Mouse (Mus musculus): ENCODE results near the gene Kazn.

DNA sequence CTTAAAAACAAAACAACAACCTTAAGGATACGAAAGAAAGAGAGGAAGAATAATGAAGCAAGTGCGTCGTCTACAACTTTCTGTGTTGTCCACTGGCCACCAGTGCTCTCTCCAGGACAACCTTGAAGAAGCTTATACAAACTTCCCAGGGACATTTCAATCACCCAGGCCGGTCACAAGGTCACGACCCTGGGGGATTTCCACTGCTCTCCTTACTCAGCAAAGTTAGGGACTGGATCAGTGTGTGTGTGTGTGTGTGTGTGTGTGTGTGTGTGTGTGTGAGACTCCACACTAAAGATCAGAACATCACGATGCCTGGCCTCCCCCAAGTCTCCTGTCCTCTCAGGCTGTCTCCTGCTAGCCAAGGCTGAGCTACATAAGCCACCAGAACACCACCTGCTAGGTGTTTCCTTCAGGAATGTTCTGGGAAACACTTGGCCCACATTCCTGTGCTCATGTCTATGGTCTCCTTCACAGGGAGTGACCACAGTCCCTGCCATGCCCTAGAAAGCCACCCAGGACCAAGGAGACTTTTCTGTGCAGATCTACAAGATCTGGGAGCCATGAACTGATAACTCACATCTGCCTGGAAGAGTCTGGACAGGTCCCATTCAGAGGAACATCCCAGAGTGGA lies 3.7 kb upstream of the Kazn start:
- no peak for TF ChIP-seq GATA1 (IDR thresholded peaks at IDR 0.05; ENCODE audit: borderline replicate concordance, low read length)
- TF ChIP-seq FLI1 (IDR thresholded peaks at IDR 0.05; ENCODE audit: low read length): no peak

Data from megakaryocyte, embryonic 14.5 days (primary cell).